Mouse (Mus musculus): Measurements from ENCODE around the gene Ralgps2.

The Ralgps2 gene

GRCm38 (mm10) chr1:156775190-156775589 lies 164.2 kb downstream of the Ralgps2 start:
- in situ Hi-C loops (cut with MboI, MseI), result no loop called here

GRCm38 (mm10) chr1:156770845-156771244 lies 168.6 kb downstream of the Ralgps2 start:
- in situ Hi-C loops (cut with MboI, MseI), result no loop called here

- in situ Hi-C loops (cut with MboI, MseI), result loop anchor here (10.0 kb wide), 1 partner anchor 685 kb away; the partner anchor contains the start of gene Cryzl2
Measured at GRCm38 (mm10) chr1:156769621-156770297, 169.7 kb downstream of the Ralgps2 start.

GRCm38 (mm10) chr1:156769163-156769562 lies 170.3 kb downstream of the Ralgps2 start:
- in situ Hi-C loops (cut with MboI, MseI), result loop anchor here (10.0 kb wide), 1 partner anchor 686 kb away; the partner anchor contains the start of gene Cryzl2

- in situ Hi-C loops (cut with MboI, MseI), result loop anchor here (10.0 kb wide), 1 partner anchor 689 kb away; the partner anchor contains the start of gene Cryzl2
Measured at GRCm38 (mm10) chr1:156765311-156765710, 174.1 kb downstream of the Ralgps2 start.

GRCm38 (mm10) chr1:156764584-156764983 lies 174.8 kb downstream of the Ralgps2 start:
- in situ Hi-C loops (cut with MboI, MseI), result loop anchor here (5.0 to 10.0 kb wide), 2 partner anchors 78 to 690 kb away; partner anchors contain the start of gene Cryzl2

GRCm38 (mm10) chr1:156763280-156763679 lies 176.1 kb downstream of the Ralgps2 start:
- in situ Hi-C loops (cut with MboI, MseI), result loop anchor here (5.0 to 10.0 kb wide), 2 partner anchors 79 to 692 kb away; partner anchors contain the start of gene Cryzl2

GRCm38 (mm10) chr1:156761430-156761801 lies 178.0 kb downstream of the Ralgps2 start:
- in situ Hi-C loops (cut with MboI, MseI), result loop anchor here (5.0 to 10.0 kb wide), 2 partner anchors 81 to 693 kb away; partner anchors contain the start of gene Cryzl2

GRCm38 (mm10) chr1:156760549-156761429 lies 178.6 kb downstream of the Ralgps2 start:
- in situ Hi-C loops (cut with MboI, MseI), result loop anchor here (5.0 to 10.0 kb wide), 2 partner anchors 82 to 694 kb away; partner anchors contain the start of gene Cryzl2

GRCm38 (mm10) chr1:156758326-156758725 lies 181.1 kb downstream of the Ralgps2 start:
- in situ Hi-C loops (cut with MboI, MseI), result no loop called here

- in situ Hi-C loops (cut with MboI, MseI), result no loop called here
Measured at GRCm38 (mm10) chr1:156754608-156755413, 184.6 kb downstream of the Ralgps2 start.

Data from regulatory T cell (primary cell).